Mouse (Mus musculus) cerebellum, adult 18-20 months (tissue): ENCODE measurements around the gene Camkmt.
A peak's percentile ranks its signal among the peaks of the same experiment; 100 is the strongest.

Experiments
- DNase-seq, 2 experiments: peaks; one replicate each; pipeline ENCODE4 v3.0.0; 2021

The Camkmt gene

GRCm38 (mm10) chr17:85308566-85308965 lies 218.2 kb downstream of the Camkmt start:
- DNase-seq = peak; percentile 28 to 36

GRCm38 (mm10) chr17:85309046-85309445 lies 218.7 kb downstream of the Camkmt start:
- peak; percentile 48 to 55 for DNase-seq

GRCm38 (mm10) chr17:85311348-85311747 lies 221.0 kb downstream of the Camkmt start:
- DNase-seq = no peak

GRCm38 (mm10) chr17:85318401-85318800 lies 228.0 kb downstream of the Camkmt start:
- DNase-seq = no peak

GRCm38 (mm10) chr17:85319779-85320300 lies 229.5 kb downstream of the Camkmt start:
- no peak for DNase-seq

- no peak for DNase-seq
Observed at GRCm38 (mm10) chr17:85328901-85329300, 238.5 kb downstream of the Camkmt start.

- no peak for DNase-seq
Observed at GRCm38 (mm10) chr17:85335464-85335863, 245.1 kb downstream of the Camkmt start.

GRCm38 (mm10) chr17:85337666-85338065 lies 247.3 kb downstream of the Camkmt start:
- peak; percentile 37 to 48 for DNase-seq

GRCm38 (mm10) chr17:85341134-85341700 lies 250.9 kb downstream of the Camkmt start:
- no peak for DNase-seq

- peak; percentile 30 to 50 for DNase-seq
Observed at GRCm38 (mm10) chr17:85342471-85342870, 252.1 kb downstream of the Camkmt start.

- no peak for DNase-seq
Observed at GRCm38 (mm10) chr17:85343435-85343834, 253.1 kb downstream of the Camkmt start.

GRCm38 (mm10) chr17:85346701-85347100 lies 256.3 kb downstream of the Camkmt start:
- peak; percentile 68 for DNase-seq

GRCm38 (mm10) chr17:85349331-85349935 lies 259.1 kb downstream of the Camkmt start:
- DNase-seq = no peak

- no peak for DNase-seq
Observed at GRCm38 (mm10) chr17:85351301-85351700, 260.9 kb downstream of the Camkmt start.

- no peak for DNase-seq
Observed at GRCm38 (mm10) chr17:85352731-85353130, 262.4 kb downstream of the Camkmt start.

- no peak for DNase-seq
Observed at GRCm38 (mm10) chr17:85353191-85353590, 262.8 kb downstream of the Camkmt start.

- no peak for DNase-seq
Observed at GRCm38 (mm10) chr17:85353636-85354035, 263.3 kb downstream of the Camkmt start.

- no peak for DNase-seq
Observed at GRCm38 (mm10) chr17:85355356-85355755, 265.0 kb downstream of the Camkmt start.

- peak in 1 of 2 experiments; percentile 30 for DNase-seq
Observed at GRCm38 (mm10) chr17:85361006-85361405, 270.7 kb downstream of the Camkmt start.

- no peak for DNase-seq
Observed at GRCm38 (mm10) chr17:85367319-85367718, 277.0 kb downstream of the Camkmt start.

- peak; percentile 22 to 51 for DNase-seq
Observed at GRCm38 (mm10) chr17:85368776-85369175, 278.4 kb downstream of the Camkmt start.

GRCm38 (mm10) chr17:85372076-85372475 lies 281.7 kb downstream of the Camkmt start:
- no peak for DNase-seq

GRCm38 (mm10) chr17:85372523-85372922 lies 282.2 kb downstream of the Camkmt start:
- DNase-seq = no peak

- no peak for DNase-seq
Observed at GRCm38 (mm10) chr17:85374100-85374833, 283.9 kb downstream of the Camkmt start.
